Mouse (Mus musculus): ENCODE data around the gene Plekhb1.

- no peak for TF ChIP-seq RAD21 (IDR thresholded peaks at IDR 0.05; ENCODE audit: low read depth, low read length)
- no peak for TF ChIP-seq E2F4 (IDR thresholded peaks at IDR 0.05; ENCODE audit: borderline replicate concordance, low read depth, low read length)
- no peak for TF ChIP-seq USF1 (IDR thresholded peaks at IDR 0.05; ENCODE audit: low read depth, low read length)
- TF ChIP-seq NELFE (IDR thresholded peaks at IDR 0.05; ENCODE audit: low read depth, low read length) = no peak
- no peak for TF ChIP-seq SMC3 (IDR thresholded peaks at IDR 0.05; ENCODE audit: low read depth, low read length)
- TF ChIP-seq POLR2AphosphoS2 (IDR thresholded peaks at IDR 0.05; ENCODE audit: low read length) = no peak
- no peak for TF ChIP-seq MYB (IDR thresholded peaks at IDR 0.05; ENCODE audit: low read depth, low read length)
- no peak for TF ChIP-seq EP300 (IDR thresholded peaks at IDR 0.05; ENCODE audit: low read depth in 1 of 2, low read length in 2 of 2)
These were observed 11.2 kb downstream of the Plekhb1 start for GRCm38 (mm10) chr7:100651011-100651410.
